Mouse (Mus musculus) forebrain, postnatal 0 days (tissue): Measurements from ENCODE around the gene Vsig2. TPM values are rescaled to one million over a fixed set of nuclear protein-coding genes. Genes with fewer than 3 reads are reported as not detected.

Experiments
- ATAC-seq: fragments of 200-750 bp; cut with Nextera tagmentation; 2 replicates; pipeline ENCODE4 v1.8.0; 2017; ENCODE audit warnings: mild to moderate bottlenecking, moderate library complexity
- DNase-seq: peaks from one replicate; pipeline ENCODE4 v3.0.0-alpha.2; 2015
- H3K27ac ChIP-seq: fragments of 300-500 bp; sonication (generic); 2 replicates; pipeline ENCODE4 v1.5.1; 2014; ENCODE audit warnings: low read depth, mild to moderate bottlenecking, antibody characterized with exemption, low read length, moderate library complexity, mixed read lengths
- H3K27me3 ChIP-seq: fragments of 300-500 bp; sonication (generic); 2 replicates; pipeline ENCODE4 v1.6.1; 2014; ENCODE audit warnings: mild to moderate bottlenecking, low read length, mixed read lengths; ENCODE audit not compliant: insufficient read depth
- H3K36me3 ChIP-seq: fragments of 300-500 bp; sonication (generic); 2 replicates; pipeline ENCODE4 v1.6.1; 2014; ENCODE audit warnings: mild to moderate bottlenecking, moderate library complexity; ENCODE audit not compliant: insufficient read depth
- H3K4me1 ChIP-seq: fragments of 300-500 bp; sonication (generic); 2 replicates; pipeline ENCODE4 v1.6.1; 2014; ENCODE audit warnings: antibody characterized with exemption; ENCODE audit not compliant: insufficient read depth
- H3K4me2 ChIP-seq: fragments of 300-500 bp; sonication (generic); 2 replicates; pipeline ENCODE4 v1.6.1; 2014; ENCODE audit warnings: low read depth, mild to moderate bottlenecking, moderate library complexity
- H3K4me3 ChIP-seq: fragments of 300-500 bp; sonication (generic); 2 replicates; pipeline ENCODE4 v1.5.1; 2014; ENCODE audit warnings: low read depth, low read length, mixed read lengths
- H3K9ac ChIP-seq: fragments of 300-500 bp; sonication (generic); 2 replicates; pipeline ENCODE4 v1.6.1; 2014; ENCODE audit warnings: mild to moderate bottlenecking
- H3K9me3 ChIP-seq: fragments of 300-500 bp; sonication (generic); 2 replicates; pipeline ENCODE4 v1.6.1; 2016; ENCODE audit warnings: low read length
- CTCF ChIP-seq: sonication (generic); IDR thresholded peaks from 2 replicates; pipeline ENCODE4 v1.5.1; 2016; ENCODE audit warnings: antibody characterized with exemption, control low read depth, low read depth
- WGBS: fragments of 180-500 bp; shearing (Covaris S2); extraction: QIAGEN DNeasy Blood & Tissue Kit; methylation state at CpG from one replicate; pipeline ENCODE4 v1.1.7; 2014; 5-methylcytosine and 5-hydroxymethylcytosine counted together
- polyA plus RNA-seq: library from polyadenylated mRNA; unstranded; fragments of >200 nt; fragmentation: Nextera tagmentation; extraction: Ambion mirVana; gene quantifications from 2 replicates; pipeline ENCODE4 v1.2.1, GENCODE M21; 2015
- total RNA-seq: library from RNA; depleted of rRNA; stranded (reverse); fragments of >200 nt; gene quantifications from 2 replicates; pipeline ENCODE4 v1.2.3, GENCODE M21; 2014

Vsig2 gene
- total and polyA plus RNA-seq, 2 experiments from 2014 or later, result 1.3 to 2.4 TPM

GRCm38 (mm10) chr9:37552536-37553293 is 13.7 kb downstream of the Vsig2 start, which contains the start of gene Nrgn:
TSS of gene Nrgn (minus strand) at chr9:37552904.
- H3K27me3 ChIP-seq, result peaks cover 9% of the 10 kb centered on the region

GRCm38 (mm10) chr9:37554279-37554678 is 15.2 kb downstream of the Vsig2 start:
- H3K4me1 ChIP-seq, result peaks cover 10% of the 10 kb centered on the region; the same call in 1 of the 2 replicates
- H3K9ac ChIP-seq, result no peak overlapping the region
- TF ChIP-seq CTCF, result no peak
- no peaks in the 10 kb centered on the region for H3K9me3 ChIP-seq
- WGBS, result 96% methylated on average over 1 of the region's 1 CpGs
- no peak overlapping the region for H3K4me3 ChIP-seq
- peaks cover 9% of the 10 kb centered on the region for H3K27me3 ChIP-seq
- no peak for DNase-seq
- H3K36me3 ChIP-seq, result no peaks in the 10 kb centered on the region
- ATAC-seq, result no peak
- H3K4me2 ChIP-seq, result no peak overlapping the region
- H3K27ac ChIP-seq, result no peak overlapping the region

More at GRCm38 (mm10) chr9:37552536-37553293, 13.7 kb downstream of the Vsig2 start, which contains the start of gene Nrgn:
- no peak for TF ChIP-seq CTCF
- H3K9me3 ChIP-seq, result no peaks in the 10 kb centered on the region
- no peak within 1 kb of the TSS for H3K27ac ChIP-seq
- DNase-seq (peak; percentile 81), ATAC-seq (peak; percentile 85)
- H3K36me3 ChIP-seq, result no peaks in the 10 kb centered on the region
- H3K4me3 ChIP-seq, result peak within 1 kb of the TSS; percentile 48
- WGBS, result 4% methylated on average over 31 of the region's 31 CpGs
- H3K9ac ChIP-seq, result peak within 1 kb of the TSS; percentile 58
- peak within 1 kb of the TSS; percentile 95 for H3K4me2 ChIP-seq
- peaks cover 10% of the 10 kb centered on the region; the same call in 1 of the 2 replicates for H3K4me1 ChIP-seq

- no peak for TF ChIP-seq CTCF
- Histone ChIP-seq H3K36me3 (no peaks in the 10 kb centered on the region), H3K4me1 (peaks cover 10% of the 10 kb centered on the region; the same call in 1 of the 2 replicates), H3K27ac (peak within 1 kb of the TSS; percentile 15; the same call in 1 of the 2 replicates), H3K9me3 (no peaks in the 10 kb centered on the region), H3K4me3 (no peak within 1 kb of the TSS), H3K9ac (0 out of 2 replicates have a peak within 1 kb of the TSS, but pooled peaks have one; percentile 1), H3K27me3 (peaks cover 9% of the 10 kb centered on the region), H3K4me2 (peak within 1 kb of the TSS; percentile 5; the same call in 1 of the 2 replicates)
- WGBS, result 18% methylated on average over 7 of the region's 7 CpGs
- DNase-seq, result peak; percentile 67
- ATAC-seq, result peak; percentile 39
Observed at GRCm38 (mm10) chr9:37554838-37555748, 16.0 kb downstream of the Vsig2 start, which contains the start of gene Siae. TSS of gene Siae (plus strand) at chr9:37555698.

DNA sequence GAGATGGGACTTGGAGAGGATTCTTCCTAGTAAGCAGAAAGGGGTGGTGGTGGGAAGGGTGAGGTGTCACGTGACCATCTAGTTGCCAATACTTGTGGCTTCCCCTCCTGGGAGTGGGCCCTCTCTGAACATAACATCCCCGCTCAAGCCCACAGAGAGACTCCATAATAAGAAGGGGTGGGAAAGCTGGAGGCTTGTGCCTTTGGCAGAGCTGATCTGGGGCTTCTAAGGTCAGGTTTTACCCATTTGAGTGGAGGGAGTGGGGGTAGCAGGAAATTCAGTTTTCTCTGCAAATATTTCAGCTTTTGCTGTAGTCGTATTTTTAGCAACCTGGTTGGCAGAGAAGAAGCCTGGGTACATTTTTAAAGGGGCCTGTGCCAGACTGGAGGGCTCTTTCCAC is 17.3 kb downstream of the Vsig2 start:
- 62% methylated on average over 3 of the region's 3 CpGs for WGBS
- DNase-seq (no peak), ATAC-seq (no peak)
- peaks cover 4% of the 10 kb centered on the region for H3K27me3 ChIP-seq
- peaks cover 10% of the 10 kb centered on the region; the same call in 1 of the 2 replicates for H3K4me1 ChIP-seq
- H3K4me3 ChIP-seq, result no peak overlapping the region
- H3K27ac ChIP-seq, result no peak overlapping the region; the same call in 1 of the 2 replicates
- H3K9ac ChIP-seq, result no peak overlapping the region
- no peak overlapping the region for H3K4me2 ChIP-seq
- H3K9me3 ChIP-seq, result no peaks in the 10 kb centered on the region
- H3K36me3 ChIP-seq, result no peaks in the 10 kb centered on the region
- no peak for TF ChIP-seq CTCF

DNA sequence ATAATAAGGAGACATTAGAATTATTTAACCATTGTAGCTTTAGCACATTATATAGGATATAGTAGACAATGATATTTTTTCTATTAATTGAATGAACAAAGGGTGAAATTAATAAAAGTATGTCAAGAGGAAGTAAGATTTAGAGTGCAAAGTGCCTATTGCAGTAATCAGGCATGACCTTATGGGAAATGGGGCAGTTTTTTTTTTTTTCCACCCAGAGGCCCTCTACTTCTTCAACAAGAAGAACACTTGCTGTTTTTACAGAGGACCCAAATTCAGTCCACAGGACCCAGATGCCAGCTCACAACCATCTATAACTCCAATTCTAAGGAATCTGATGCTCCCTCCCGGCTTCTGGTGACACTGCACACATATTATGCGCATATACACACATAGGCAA is 21.6 kb downstream of the Vsig2 start:
- WGBS, result 83% methylated on average over 2 of the region's 2 CpGs
- Histone ChIP-seq H3K4me3 (no peak overlapping the region), H3K4me1 (no peaks in the 10 kb centered on the region), H3K4me2 (no peak overlapping the region), H3K27ac (no peak overlapping the region), H3K27me3 (no peaks in the 10 kb centered on the region), H3K9me3 (no peaks in the 10 kb centered on the region), H3K36me3 (no peaks in the 10 kb centered on the region), H3K9ac (no peak overlapping the region)
- no peak for DNase-seq
- TF ChIP-seq CTCF, result no peak
- ATAC-seq, result no peak

DNA sequence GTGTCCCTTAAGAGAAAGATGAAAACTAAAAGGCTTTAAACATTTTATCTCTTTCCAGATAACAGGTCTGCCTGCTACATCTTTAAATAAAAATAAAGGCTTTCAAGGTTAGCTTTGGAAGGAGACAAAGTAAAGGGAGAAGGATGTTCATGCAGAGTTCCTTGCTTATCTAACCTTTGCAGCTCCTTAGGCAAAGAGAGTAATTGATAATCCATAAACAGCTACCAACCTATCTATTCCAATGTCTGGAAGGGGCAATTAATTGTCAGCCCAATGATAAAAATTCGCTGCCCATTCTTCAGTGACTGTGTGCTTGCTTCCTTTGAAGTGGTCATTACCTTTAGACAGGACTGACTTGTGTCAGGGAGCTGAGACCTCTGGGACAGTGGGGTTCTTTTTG is 24.8 kb downstream of the Vsig2 start:
- Histone ChIP-seq H3K36me3 (no peaks in the 10 kb centered on the region), H3K9me3 (no peaks in the 10 kb centered on the region), H3K4me2 (no peak overlapping the region), H3K4me1 (peaks cover 9% of the 10 kb centered on the region), H3K9ac (no peak overlapping the region), H3K27ac (no peak overlapping the region), H3K4me3 (no peak overlapping the region), H3K27me3 (no peaks in the 10 kb centered on the region)
- DNase-seq, result no peak
- TF ChIP-seq CTCF, result no peak
- ATAC-seq, result no peak
- 56% methylated on average over 1 of the region's 1 CpGs for WGBS
